Mouse (Mus musculus) neutrophil, adult 5-6 weeks (primary cell): ENCODE data around the gene Taf8. TPM values are rescaled to one million over a fixed set of nuclear protein-coding genes. Genes with fewer than 3 reads are reported as not detected.

ENCODE experiments used
- ATAC-seq: fragments of 151-379, 151-347 bp; 2 replicates; pipeline ENCODE4 v1.8.0; 2017; ENCODE audit warnings: mild to moderate bottlenecking, moderate TSS enrichment; ENCODE audit not compliant: insufficient number of reproducible peaks, poor library complexity, low FRiP score, severe bottlenecking; ENCODE audit errors: extremely low read depth
- total RNA-seq: library from RNA; stranded (forward); fragments of 200-1000 nt; gene quantifications from 2 replicates; pipeline ENCODE4 v1.2.3, GENCODE M21; 2017

Gene Taf8
- total RNA-seq, 1 experiment from 2014 or later: 83.3 TPM

DNA sequence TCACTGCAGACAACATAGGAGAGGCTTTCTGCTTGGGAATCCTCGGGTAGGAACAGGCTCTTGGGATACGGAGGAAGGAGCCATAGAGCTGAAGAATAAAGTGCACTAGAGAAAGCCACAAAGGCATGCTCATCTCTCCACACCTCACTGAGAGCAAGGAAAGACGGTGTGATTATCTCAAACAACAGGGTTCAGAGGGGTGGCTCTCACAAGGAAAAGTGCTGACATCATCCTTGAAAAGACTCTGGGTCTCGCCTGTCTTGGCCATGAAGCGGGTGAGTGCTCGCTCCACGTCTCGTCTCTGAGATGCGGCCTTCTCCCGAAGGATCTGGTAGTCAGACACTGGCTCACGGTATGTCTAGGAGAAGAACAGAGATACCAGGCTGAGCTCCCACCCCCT, 8.0 kb downstream of the Taf8 start:
- no peak for ATAC-seq

DNA sequence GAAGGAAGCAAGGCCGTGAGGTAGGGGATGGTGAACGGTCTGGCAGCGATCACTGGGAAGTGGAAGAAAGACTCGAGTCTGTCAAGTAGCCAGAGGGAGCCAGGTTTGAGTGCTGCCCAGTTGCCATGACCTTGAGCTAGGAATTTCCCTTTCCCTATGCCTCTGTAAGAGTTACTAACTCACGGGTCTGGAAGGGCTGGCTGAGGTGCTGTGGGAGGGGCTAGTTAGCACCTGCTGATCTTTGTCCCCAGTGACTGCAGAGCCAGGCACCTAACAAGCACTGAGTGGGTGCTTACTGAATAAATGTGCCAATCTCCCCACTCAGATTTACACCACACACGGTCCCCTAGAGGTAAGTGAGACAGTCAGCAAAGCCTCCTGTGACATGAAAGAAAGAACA, 8.4 kb downstream of the Taf8 start:
- ATAC-seq: no peak

DNA sequence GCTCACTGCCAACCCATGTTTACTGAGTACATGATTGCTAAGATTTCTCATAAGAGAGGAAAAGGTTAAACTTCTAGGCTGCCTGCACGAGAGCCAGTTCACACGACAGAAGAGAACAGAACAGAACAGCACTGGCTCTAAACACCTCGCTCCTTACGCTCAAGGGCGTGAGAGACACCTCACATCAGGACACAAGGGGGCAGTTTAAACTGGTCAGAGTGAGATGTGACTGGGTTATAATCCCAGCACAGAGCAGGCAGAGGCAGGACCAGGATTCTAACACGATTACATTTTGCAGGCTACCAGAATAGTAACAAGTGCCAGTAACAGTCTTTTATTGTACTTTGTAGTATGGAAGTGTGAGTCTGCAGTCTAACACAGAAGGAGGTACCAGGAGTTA, 9.4 kb downstream of the Taf8 start:
- no peak for ATAC-seq

DNA sequence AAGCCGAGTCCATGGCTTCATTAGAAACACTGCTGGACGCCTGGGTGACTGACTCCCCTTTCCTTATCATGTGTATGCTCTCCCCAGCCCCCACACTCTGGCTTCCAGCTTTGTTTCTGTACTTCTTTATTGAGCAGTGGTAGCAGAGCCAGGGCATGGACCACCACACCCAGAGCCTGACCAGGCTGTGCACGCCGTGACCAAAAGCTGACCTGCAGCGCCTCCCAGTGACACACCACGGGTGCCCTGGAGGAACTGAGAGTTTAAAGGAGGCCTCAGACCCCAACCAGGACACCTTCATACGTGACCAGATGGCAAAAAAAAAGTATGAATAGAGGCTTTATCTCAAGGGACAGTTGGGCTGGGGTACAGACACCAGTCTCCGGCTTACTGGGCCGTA, 11.3 kb downstream of the Taf8 start:
- no peak for ATAC-seq

DNA sequence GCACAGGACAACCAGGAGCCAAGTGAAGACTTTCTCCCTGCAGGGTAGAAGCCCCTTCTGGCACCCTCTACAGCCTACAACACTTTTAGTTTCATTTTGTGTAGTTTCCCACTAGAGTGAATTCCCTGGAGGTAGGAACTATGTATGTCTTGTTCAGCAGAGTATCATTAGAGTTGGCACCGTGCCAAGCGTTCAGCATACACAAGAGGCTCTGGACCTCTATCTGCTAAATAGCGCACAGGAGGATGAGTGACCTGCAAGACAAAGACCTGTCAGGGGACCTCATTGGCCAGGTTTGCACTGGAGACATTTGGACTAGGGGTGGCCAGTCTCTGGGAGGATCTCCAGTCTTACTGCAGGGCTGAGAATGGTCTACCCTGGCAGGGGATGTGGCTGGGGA, 16.3 kb downstream of the Taf8 start:
- ATAC-seq: no peak

DNA sequence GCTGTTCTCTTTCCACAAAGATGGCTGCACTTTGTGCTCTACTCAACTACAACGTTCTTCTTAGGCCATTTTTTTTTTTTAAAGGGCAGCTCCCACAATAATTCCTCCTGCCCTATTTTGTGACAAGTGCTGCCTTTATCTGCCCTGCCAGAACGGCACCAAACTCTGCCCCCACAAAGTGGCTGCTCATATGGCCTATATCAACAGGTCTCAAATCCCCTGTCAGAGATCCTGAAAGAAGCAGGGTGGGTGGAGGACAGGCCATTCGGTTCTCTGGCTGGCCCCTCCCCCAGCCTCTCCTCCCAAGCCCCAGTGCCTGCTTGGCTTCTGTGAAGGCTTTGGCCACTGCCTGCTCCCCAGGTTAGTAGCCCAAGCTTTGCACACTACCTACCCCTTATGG, 17.1 kb downstream of the Taf8 start:
- ATAC-seq: no peak

DNA sequence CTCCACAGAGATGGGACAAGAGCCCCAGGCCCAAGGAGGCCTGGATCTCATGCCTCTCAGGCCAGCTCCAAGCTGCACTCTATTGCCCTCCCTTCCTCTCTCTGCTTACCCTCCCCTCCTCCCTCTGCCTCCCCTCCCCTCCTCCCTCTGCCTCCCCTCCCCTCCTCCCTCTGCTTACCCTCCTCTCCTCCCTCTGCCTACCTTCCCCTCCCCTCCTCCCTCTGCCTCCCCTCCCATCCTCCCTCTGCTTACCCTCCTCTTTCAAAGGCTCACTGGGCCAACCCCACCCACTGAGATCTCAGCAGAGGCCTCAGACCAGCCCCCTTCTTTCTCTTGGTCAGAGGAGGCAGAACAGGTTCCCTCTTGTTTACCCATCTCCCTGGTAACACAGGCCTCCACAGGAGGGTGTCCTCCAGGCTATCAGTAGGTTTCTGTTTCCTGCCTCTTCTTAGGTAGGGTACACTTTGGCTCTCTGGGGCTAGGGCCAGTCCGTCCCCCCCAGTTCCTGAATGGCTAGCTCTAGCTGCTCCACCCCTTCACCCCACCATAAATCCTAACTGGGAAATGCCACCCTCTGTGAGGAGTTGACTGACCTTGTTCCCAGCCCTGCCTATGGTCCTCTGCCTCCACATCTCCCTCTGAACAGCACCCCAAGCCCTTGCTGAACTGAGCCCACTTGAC, 17.7 kb downstream of the Taf8 start:
- ATAC-seq: no peak

DNA sequence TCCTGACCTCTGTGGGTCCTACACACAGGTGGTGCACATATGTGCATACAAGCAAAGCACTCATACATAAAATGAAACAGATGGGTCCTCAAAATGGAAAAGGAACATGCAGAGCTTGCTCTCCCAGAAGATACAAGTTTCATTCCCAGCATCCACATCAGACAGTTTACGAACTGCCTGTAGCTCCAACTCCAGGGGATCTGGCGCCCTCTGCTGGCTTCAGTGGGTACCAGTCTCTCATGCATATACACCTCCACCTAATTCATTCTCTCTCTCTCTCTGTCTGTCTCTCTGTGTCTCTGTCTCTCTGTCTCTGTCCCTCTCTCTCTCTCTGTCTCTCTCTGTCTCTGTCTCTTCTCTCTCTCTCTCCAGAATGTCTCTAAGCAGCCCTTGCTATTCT, 19.7 kb downstream of the Taf8 start:
- ATAC-seq: no peak

DNA sequence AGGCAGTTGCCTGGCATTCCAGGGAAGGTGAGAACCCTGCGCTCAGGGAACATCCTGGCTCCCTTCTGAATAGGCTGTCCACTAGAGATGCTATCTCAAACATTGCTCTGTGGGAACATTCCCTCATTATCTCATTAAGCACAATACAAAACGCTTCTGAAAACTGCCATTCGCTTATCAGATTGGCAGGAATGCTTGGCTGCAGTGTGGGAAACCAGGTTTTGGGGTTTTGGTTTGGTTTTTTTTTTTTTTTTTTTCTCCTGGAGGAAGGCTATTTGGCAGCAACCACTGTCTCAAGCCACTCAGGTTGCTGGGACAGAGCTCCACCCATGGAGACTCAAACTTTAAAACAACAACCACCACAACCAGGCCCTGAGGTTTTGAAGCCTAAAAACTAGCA, 22.2 kb downstream of the Taf8 start:
- no peak for ATAC-seq

DNA sequence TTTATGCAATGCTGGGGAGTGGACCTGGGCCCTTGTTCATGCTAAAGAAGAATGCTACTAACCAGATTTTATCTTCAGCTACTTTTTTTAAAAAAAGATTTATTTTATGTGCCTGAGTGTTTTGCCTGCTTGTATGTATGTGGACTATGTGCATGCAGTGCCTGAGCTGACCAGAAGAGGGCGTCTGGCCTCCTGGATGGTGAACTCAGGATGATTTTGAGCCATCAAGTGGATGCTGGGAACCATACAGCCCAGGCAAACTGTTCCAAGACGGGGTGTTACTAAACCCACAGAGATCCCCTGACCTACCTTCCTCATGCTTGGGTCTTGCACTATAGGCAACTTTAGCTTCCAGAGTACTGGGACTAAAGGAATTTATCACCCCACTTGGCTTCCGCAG, 26.4 kb downstream of the Taf8 start:
- no peak for ATAC-seq

DNA sequence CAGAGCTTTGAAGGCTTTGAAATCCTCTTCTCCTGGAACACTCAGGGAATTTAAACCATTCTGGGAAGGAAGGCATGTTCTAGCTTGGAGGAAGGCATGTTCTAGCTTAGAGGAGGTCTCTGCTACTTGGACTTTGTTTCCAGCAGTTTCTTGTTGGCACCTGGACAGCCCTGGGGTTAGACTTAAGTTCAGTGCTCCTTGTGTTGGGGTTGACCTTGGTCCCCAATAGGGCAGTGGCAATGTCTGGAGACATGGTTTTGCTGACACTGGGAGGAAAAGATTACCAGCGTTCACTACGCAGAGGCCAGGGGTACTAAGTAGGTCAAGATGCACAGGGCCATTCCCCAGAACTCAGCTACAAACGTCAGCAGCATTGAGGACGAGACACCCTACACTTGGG, 26.9 kb downstream of the Taf8 start:
- no peak for ATAC-seq

DNA sequence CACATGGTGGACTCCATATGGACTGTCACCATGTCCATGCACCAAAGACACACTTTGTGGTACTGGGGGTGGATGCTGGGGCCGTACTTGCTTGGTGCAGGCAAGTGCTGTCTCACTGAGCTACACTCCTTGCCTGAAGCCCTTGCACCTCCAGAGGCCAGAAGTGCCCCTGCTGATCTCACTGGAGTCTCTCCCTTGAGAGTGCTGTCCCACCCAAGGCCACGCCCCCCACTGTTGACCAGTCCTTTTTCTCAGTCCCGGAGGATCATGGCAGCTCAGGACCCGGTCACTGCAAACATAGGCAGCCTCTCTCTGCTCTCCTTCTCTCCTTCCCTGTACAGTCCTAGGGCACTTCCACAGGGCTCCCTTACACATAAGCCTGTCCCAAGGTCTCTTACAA, 27.8 kb downstream of the Taf8 start:
- no peak for ATAC-seq

DNA sequence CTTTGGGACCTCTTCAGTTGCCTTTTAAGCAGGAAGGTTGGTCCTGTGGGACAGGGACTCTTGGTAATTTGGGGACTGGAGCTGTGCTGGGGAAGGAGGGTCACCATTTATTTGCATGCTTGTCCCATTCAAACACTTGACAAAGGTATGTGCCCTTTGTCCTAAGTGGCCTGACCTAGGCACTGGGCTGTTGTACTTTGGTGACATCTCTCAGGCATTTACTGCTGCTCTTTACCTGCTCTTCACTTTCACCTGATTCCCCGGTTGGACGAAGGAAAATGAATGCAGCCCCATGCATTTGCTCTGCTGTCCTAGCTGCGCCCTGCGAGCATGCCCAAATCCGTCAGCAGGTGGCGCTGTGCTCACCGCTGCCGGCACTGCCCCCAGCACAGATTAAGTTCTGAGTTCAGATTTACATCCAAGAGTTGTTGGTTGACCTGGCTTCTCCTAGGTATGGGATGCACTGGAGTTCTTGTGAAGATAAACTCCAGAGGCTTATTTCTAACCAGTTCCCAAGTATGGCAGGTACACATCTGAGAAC, 28.6 kb downstream of the Taf8 start:
- ATAC-seq: peak; percentile 61

DNA sequence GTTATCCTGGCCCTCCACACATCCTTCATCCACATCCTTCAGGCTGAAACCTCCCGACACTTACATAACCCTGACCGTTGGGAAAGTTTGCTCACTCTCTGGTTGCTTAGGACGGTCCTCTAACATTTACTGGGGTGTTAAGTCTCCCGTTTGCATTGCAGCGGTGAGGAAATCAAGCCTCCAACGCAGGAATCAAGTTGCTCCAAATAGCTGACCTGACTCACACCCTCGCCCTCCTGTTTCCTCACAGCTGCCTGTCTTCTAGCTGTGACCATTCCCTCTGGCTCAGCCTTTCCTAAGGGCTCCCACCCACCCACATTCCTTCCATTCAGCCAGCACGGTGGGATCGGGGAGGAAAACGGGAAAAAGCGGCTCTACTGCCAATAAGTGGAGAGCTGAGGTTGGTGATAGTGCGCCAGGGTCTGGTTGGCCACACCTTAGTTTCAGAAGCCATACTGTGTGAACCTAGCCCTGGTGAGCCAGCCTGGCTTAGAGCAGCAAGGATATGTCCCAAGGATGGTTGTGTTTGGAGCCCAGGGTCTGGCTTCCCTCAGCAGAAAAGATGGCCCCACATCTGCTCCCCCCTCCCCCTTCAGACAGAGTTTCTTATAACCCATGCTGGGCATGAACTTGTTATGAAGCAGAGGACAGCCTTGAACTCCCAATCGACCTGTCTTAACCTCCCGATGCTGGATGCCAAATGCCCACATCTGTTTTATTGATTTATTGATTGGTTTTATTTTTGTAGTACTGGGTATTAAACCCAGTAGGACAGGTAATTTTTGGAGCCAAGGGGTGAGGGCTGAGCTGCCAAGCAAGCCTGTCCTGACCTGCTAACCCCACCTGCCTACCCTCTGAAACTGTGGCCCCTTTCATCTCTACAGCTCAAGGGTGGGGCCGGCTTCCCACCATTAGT, 29.4 kb downstream of the Taf8 start:
- ATAC-seq: no peak

DNA sequence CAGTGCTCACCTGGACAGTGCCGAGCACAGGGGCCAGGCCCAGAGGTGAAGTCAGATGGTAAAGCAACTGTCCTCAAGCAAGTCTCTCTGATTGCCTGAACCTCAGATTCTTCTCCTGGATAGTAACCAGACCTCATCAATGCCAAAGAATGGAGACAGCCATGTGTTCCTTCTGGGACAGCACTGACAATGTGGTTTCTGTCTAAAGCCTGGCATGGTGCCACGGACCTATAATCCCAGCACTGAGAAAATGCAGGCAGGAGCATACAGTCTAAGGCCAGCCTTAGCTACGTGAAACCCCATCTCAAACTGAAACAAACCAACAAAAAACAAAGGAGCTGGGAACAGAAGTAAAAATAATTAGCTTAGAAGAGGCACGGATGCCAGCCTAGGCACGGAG, 31.4 kb downstream of the Taf8 start:
- ATAC-seq: no peak

DNA sequence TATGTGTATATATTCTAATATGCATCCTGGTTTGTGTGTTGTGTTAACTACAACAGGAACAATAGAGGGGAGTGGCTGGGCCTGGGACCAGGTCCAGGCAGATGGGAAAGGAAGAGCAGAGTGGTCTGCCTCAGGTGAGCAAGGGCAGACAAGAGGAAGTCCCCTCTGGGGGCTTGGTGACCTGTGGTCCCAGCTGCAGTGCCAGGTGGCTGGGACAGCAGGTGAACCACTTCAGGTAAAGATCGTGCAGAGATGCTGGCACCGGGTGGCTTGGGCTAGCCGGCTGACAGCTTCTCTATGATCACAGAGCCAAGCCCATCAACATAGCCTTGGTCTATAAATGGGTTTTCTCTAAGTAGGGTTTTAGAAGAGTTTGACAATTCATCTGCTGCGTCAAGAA, 32.0 kb downstream of the Taf8 start:
- no peak for ATAC-seq

DNA sequence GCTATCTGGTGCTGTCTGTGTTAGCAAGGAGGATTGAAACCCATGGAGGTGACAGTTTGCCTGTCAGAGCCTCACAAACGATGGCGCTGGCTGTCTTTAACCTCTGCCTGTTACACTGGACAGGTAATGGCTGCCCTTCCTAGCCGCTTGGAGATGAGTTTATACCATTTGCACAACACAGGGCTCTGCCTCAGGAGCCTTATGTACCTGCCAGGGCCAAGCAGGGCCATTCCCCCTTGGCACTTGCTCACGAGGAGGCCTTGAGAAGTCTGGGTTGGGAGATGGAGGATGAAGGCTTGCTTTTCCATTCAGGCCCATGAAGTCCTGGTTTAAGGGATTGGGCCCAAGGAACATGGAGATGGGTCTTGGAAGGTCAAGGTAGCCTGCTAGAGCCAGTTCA, 32.5 kb downstream of the Taf8 start:
- no peak for ATAC-seq

DNA sequence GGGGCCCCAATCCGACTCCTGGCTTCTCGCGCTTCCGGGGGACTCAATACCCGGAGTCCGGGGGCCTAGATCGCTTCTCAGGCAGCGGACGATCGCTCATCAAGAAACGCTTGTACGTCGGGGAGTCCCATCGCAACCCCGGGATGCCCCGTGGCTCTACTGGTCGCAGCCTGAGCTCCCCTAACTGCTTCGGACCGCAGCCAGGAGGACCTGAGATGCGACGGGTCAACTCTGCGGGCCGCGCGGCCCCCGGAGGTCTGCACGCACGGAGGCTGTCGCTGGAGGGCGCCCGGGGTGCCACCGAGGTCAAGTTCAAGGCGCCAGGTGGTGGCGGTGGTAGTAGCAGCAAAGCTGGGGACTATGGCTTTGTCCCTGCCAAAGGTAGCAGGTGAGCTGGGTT, 33.6 kb downstream of the Taf8 start:
- no peak for ATAC-seq

DNA sequence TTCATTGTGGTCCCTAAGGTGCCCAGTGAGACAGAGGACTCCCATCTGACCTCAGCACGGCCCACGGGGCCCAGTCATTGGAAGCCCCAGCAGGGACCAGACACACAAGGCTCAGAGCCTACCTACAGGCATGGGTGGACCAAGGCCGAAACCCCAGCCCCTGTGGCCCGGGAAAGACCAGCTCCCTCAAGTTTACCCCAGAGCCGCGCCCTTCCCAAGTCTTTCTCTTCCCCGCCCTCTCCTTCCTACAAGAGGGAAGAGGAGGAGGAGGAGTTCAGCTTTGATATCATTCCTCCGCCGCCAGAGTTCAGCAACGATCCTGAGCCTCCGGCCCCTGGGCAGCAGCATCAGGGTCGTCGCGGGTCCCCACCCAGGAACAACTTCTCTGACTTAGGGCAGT, 34.0 kb downstream of the Taf8 start:
- ATAC-seq: no peak

DNA sequence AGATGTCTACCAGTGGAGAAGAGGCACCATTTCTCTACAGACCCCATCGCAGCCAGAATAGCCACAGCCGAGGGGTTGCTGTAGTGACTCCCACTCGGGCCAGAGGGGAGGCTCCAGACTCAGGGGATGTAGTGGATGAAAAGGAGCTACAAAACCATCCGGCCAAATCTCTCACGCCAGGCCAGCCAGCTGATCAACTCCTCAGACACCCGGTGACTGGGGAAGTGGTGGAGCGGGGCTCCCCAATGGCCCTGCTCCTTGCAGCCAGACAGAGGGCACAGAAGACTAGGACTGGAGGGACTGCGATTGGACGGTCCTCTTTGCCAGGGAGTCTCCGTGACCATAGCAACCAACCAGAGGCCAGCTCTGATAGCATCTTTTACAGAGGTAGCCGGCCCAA, 34.4 kb downstream of the Taf8 start:
- ATAC-seq: no peak
